Mouse (Mus musculus) frontal cortex, postnatal 25 days (tissue): ENCODE results near the gene Slitrk1.

Source experiments
- DNase-seq, 2 experiments: peaks; one replicate each; pipeline ENCODE4 v3.0.0; 2022; ENCODE audit warnings: low spot score in 2 of 2

Slitrk1 gene

DNA sequence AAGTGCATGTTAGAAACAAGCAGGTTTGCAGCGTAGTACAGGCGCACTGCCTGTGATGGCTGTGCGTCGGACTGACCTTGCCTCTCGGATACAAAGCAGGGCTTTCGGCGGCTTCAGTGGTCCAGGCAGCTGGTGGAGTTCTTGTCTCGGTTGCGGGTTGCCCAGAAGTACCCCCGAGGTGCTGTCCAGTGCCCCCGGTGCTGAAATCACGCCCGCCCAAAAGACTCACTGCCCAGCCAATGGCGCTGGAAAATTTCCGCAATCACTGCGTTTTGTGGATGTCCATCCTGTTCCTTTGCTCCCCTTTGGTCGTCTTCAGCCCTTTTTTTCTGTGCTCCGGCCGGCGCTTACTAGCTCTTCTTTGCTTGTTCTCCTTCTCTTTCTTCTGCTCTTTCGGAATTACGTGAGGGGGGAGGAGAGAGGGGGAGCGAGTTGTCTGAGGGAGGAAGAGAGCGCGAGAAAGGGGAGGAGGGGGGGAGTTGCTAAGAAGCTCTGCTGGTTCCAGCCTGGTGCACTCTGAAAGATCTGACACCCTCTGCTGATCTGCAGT lies at the start of gene Slitrk1:
TSS of gene Slitrk1 (minus strand) at position 445 of the 550 bp plus-strand sequence.
- peak; percentile 21 to 40 for DNase-seq

- DNase-seq: no peak
Measured at GRCm38 (mm10) chr14:108935777-108936176, 21.8 kb upstream of the Slitrk1 start.

GRCm38 (mm10) chr14:108914336-108914735 lies 378 bp upstream of the Slitrk1 start:
- DNase-seq: no peak

DNA sequence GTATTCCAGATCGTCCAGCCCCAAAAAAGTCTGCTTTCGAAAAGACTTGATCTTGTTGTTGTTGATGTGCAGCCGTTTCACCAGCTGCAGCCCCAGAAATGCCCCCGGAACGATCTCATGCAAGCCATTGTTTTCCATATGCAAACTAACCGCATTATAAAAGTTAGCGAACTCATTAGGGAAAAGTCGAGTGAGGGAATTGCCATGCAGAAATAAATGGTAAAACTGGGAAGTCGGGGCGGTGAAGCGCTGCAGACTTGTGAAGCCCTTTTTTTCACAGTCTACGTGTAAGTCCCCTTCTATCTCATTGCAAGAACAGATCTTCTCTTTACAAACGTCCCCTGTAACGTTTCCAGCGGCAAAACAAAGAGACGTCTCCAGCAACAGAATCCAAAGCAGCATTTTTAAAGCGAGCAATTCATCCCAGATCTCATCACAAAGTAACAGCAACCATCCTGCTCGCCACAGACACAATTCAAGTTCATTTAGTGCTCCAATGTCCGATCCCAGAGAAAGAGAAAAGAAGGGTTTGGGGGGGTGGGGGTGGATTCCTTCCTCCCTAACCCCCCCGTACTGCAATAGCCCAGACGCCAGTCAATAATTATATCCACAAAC lies 975 bp downstream of the Slitrk1 start:
- peak in 1 of 2 experiments; percentile 21 for DNase-seq

DNA sequence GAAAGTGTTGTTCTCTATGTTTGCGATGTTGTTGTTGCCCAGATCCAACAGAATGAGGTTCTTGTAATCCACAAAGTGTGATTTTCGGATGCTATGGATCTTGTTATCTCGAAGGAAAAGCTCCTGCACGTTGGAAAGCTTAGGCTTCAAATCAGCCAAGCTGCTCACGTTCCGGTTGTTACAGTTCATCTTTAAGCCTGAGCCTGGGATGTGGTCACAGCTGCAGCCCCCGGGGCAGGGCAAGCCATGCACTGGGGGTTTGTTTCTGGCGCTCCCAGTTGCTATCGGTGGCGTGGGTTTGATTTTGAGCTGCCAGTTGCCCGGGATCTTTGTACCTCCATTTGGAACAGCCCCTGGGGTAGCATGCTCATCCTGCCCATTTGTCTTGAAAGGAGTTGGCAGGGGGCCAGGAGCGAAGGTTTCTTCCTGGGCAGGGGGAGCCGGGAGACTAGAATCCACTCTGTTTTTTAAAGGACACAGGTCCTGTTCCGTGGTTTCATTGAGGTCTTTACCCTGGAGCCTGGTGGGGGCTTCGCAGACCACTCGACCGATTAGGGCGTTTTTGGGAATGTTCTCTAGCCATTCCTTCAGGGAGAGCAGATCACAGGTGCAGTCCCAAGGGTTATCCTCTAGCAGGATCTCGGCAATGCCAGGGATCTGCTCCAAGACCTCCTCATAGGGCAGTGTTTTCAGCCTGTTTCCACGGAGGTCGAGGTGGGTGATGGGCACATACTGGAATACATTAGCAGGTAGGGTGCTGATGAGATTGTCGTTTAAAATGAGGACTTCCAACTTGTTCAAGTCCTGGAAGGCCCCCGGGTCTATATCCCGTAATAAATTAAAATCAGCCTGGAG lies 1.7 kb downstream of the Slitrk1 start:
- DNase-seq: peak; percentile 47 to 56

DNA sequence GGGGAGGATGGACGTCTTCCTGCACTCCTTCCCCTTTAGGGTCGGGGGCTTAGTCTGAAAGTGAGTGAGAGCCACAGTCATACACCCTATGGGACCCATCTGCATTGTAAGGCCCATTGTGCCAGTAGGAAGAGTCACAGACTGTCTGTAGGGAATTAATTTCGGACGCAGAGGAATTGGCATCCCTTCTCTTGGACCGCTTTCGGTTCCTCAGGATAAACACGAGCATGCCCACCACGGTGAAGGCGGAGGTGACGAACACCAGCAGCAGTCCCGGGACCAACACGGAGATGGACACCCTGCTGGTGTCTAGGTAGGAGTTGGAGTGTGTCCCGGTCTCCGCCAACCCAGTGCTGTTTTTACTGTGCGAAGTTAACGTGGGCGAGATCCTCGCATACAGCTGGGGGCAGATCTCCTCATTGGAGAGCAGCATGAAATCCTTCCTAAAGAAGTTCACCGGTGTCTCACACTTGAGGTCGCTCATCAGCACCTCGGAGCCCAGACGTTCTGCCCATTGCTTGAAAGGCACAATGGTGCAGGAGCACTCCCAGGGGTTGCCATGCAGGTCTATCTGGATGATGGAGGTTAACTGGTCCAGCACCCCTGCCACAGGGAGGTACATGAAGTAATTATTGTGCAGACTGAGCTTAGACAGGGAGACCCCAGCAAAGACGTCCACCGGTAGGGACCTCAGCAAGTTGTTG lies 2.7 kb downstream of the Slitrk1 start:
- DNase-seq: peak; percentile 44 to 51

GRCm38 (mm10) chr14:108910449-108911137 lies 3.4 kb downstream of the Slitrk1 start:
- DNase-seq: no peak

GRCm38 (mm10) chr14:108909336-108909953 lies 4.5 kb downstream of the Slitrk1 start:
- no peak for DNase-seq

DNA sequence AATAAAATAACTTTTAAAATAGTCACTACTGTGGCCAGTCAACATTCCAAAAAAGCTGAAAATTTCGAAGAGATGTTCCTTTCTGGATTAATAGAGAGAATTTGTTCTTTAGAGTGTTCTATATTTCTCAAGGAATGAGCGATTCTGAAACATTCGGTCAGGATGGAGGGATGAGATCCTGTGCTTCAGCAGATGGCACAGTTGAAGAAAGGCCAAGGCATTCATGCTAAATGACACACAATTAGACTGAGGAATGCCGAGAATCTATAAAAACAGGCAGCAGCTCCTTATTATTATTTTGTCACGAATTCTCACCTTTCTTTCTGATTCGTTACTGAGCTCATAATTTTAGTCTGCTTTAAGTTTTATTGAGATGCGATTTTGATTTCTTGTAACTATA lies 15.4 kb downstream of the Slitrk1 start:
- DNase-seq: no peak

GRCm38 (mm10) chr14:108895456-108895855 lies 18.5 kb downstream of the Slitrk1 start:
- DNase-seq: no peak

GRCm38 (mm10) chr14:108867816-108868215 lies 46.1 kb downstream of the Slitrk1 start:
- DNase-seq: no peak

DNA sequence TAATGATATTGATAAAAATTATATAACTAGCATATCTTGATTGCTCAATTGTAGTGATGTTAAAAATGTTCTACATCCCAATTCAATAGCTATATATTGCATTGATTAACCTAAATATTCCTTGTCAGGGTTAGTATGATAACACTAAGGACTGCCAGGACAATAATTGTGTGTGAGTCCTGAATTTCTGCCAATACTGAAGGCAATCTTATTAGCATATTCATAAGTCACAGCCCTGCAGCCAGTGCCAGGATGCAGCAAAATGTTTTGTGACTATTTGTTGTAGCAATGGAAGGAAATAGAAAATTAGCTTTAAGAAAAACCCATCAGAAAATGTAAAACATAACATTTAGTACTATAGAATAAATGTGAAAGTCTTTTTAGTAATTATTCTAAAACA lies 49.3 kb downstream of the Slitrk1 start:
- DNase-seq: no peak

DNA sequence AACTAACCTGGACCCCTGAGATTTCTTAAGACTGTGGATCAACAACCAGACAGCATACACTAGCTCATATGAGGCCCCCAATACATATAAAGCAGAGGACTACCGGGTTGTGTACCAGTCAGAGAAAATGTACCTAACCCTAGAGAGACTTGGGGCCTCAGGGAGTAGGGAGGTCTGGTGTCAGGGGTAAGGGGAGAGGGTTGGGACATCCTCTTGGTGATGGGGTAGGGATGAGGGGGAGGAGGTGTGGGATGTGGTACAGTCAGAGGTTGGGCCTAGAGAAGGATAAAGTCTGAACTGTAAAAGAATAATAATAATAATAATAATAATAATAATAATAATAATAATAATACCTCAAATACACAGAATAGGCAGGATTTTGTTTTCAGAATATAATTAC lies 54.6 kb downstream of the Slitrk1 start:
- no peak for DNase-seq
